Mouse (Mus musculus): ENCODE data around the gene Kiss1.

DNA sequence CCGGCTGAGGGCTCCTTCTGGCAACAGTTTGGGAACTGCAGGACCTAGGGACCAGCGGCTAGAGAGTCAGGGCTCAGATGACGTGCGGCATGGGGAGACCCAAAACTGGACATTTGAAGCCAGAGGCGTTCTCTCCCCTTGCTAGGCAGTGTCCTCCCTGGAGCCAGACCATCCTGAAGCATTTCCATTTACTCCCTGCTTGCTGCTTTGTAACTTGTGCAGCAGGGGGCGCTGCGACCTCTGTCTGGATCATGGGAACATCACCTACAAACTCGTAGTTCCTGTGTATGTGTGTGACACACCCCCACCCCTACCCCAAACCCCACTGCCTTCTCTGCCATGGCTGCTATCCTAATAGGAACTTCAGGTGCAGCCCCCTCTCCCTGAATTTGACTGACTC is 7.3 kb upstream of the Kiss1 start:
- no peak for TF ChIP-seq POLR2A (IDR thresholded peaks at IDR 0.05; ENCODE audit: borderline replicate concordance, extremely low read depth, low read depth, low read length)
- peak; percentile 95 for TF ChIP-seq CTCF (IDR thresholded peaks at IDR 0.05; ENCODE audit: insufficient read depth, low read length)

Data from lung, adult 2 months (tissue).